In the genomic region with DNA sequence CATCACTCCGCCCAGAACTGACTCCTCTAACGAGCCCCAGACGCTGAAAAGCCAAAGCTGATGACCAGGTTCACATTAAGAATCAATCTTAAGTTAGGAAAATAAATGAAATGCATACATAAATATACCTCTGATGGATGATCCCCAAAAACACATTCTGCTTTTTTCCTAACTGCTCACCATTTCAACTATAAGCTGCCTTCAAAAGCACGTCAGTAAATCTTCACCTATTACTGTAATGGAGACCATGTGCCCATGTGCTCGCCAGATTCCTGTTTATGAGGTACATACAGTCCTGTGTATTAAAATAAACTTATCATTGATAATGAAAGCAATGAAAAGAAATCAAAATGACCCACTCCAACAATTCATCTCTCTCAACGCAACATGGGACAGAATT, we compare ENCODE assay signal across 16 mouse cellular contexts.
"Had no signal": no experiment of that assay in that cellular context is flagged by ENCODE, and none has a peak within 500 bp of the region (broad histone marks: within the 10 kb centered on the region; RNA-seq: fewer than 3 reads in every experiment).

No protein-coding gene starts in this region.

- DNase-seq: kidney, adult 18-20 months; kidney, postnatal 14 days; lung, embryonic 14.5 days; lung, postnatal 10 days; lung, postnatal 4 days; retina, postnatal 1 day; right cerebral cortex, postnatal 4 days; spleen, adult 18-20 months; thymus, adult 18-20 months; thymus, postnatal 25 days had no signal

- H3K4me2 ChIP-seq: limb, embryonic 13.5 days; liver, embryonic 12.5 days; lung, embryonic 14.5 days; midbrain, embryonic 12.5 days; neural tube, embryonic 13.5 days had no signal

- H3K9me3 ChIP-seq: limb, embryonic 13.5 days; liver, embryonic 12.5 days; midbrain, embryonic 12.5 days; neural tube, embryonic 13.5 days had no signal

- ATAC-seq: liver, embryonic 12.5 days; midbrain, embryonic 16.5 days had no signal

- H3K9ac ChIP-seq: limb, embryonic 13.5 days; liver, embryonic 12.5 days; lung, embryonic 14.5 days; midbrain, embryonic 12.5 days; neural tube, embryonic 13.5 days had no signal

- H3K36me3 ChIP-seq: limb, embryonic 13.5 days; liver, embryonic 12.5 days; midbrain, embryonic 12.5 days; neural tube, embryonic 13.5 days had no signal

- H3K27me3 ChIP-seq: limb, embryonic 13.5 days; liver, embryonic 12.5 days; midbrain, embryonic 12.5 days; neural tube, embryonic 13.5 days had no signal

- H3K4me3 ChIP-seq: left cerebral cortex, adult 2 months; limb, embryonic 13.5 days; liver, embryonic 12.5 days; midbrain, embryonic 12.5 days; neural tube, embryonic 13.5 days had no signal

- H3K27ac ChIP-seq: left cerebral cortex, adult 2 months; limb, embryonic 13.5 days; liver, embryonic 12.5 days; midbrain, embryonic 12.5 days; neural tube, embryonic 13.5 days had no signal

- H3K4me1 ChIP-seq: midbrain, embryonic 12.5 days had no signal
